Mouse (Mus musculus): ENCODE data around the gene Psd.

GRCm38 (mm10) chr19:46362104-46362503 is 35.1 kb upstream of the Psd start:
- TF ChIP-seq CTCF (IDR thresholded peaks at IDR 0.05; ENCODE audit: low read depth) (no peak), EP300 (IDR thresholded peaks at IDR 0.05; ENCODE audit: low read depth) (no peak)
